Mouse (Mus musculus) right cerebral cortex, postnatal 4 days (tissue): ENCODE data around the gene Srsf10.

Experiments
- DNase-seq: peaks from one replicate; pipeline ENCODE4 v3.0.0-alpha.2; 2022

The Srsf10 gene

DNA sequence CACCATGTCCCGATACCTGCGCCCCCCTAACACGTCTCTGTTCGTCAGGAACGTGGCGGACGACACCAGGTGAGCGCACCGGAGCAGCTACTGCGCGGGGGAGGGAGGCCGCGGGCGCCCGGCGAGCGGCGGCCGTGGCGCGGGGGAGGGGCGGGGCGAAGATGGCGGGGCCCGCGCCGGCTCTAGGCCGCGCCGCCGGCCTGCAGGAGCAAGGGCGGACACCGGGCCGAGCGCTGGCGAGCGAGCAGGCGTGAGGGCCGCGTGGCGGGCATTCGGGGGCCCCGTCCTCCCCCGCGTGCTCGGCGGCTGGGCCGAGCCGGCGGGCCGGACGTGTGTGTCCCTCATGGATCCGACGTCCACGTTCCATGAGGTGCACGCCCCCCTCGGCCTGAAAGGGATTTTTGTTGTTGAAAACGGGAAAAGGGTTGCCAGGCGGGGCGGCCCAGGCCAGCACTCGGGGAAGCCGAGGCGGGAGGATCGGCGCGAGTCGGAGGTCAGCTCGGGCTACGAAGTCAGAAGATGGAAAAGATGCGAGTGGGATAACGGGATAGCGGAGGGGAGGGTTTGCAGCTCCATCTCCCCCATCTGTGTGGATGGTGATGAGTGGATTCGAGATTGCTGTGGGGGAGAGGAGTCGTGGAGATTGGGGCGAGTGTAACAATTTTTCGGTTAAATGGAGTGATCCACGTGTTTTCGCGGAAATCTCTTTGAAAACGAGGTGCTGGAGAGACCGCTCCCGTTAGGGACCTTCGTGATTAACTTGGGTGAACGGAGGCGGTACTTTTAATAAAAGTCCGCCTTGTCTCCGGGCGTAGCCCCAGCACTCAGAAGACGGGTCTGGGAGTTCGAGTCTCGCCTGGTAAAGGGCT is 910 bp downstream of the Srsf10 start:
- peak; percentile 62 for DNase-seq

DNA sequence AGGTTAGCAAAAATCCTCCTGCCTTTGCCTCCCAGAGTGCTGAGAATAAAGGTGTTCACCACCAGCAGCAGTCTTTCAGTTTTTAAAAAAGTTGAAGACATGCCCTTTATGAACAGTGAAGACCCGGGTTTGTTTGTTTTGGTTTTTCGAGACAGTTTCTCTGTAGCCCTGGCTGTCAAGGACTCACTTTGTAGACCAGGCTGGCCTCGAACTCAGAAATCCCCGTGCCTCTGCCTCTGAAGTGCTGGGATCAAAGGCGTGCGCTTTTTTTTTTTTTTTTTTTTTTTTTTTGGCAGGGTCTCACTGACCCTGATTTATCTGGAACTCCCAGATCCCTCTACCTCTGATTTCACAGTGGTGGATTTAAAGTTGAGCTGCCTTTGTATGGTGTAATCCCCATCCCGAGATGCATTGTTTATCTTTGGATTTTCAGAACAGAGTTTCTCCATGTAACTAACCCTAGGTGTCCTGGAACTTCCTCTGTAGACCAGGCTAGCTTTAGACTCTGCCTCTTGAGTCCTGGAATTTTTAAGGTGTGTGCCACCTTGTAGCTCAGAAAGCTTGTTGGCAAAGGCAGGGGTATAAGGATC is 2.1 kb downstream of the Srsf10 start:
- no peak for DNase-seq

DNA sequence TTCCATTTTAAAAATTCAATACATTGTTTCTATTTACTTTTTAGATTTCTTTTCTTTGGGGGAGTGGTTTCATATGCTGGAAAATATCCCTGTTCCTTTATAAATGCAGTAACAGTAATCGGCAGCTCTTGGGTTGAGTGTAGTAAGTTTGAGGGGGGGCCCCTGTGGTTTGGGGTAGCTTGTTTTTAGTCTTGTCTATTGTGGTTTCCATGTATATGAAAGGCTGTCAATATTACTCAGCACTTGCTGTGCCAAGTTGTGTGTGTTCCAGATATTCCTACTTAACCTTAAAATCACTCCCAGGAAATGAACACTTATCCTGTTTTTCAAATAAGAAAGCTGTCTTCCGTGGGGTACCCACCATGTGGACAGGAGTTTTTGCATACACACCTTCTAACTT is 13.4 kb downstream of the Srsf10 start:
- DNase-seq, result no peak

DNA sequence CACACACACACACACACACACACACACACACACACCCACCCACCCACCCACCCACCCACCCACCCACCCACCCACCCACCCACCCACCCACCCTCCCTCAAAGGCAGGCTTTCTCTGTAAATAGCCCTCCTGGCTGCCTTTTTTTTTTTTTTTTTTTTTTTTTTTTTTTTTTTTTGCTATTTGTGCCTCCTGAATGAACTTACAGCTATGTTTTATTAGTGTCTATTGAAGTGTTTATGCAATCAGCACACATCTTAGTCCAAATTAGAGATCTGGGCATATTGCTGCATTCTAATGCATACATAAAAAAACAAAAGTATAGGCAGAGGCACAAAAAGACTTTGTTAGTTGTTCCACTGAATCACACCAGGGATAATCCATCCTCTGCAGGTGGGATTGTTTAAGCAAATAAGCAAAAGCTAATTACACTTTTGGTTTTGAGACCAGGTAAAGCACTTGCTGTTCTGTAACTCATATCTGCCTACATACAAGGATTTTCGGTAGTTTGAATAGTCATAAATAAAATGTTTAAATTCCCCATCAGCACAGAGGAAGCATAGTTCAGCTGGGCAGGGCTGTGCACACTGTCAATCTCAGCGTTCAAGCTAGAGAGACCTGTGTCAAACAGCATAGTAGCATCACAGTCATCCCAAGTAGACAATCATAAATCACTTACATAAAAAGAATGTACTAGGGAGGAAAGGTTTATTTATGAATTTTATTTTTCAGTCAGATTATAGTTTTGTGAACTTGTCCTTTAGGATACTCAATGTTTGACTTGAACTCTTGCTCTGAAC is 14.9 kb downstream of the Srsf10 start:
- no peak for DNase-seq

DNA sequence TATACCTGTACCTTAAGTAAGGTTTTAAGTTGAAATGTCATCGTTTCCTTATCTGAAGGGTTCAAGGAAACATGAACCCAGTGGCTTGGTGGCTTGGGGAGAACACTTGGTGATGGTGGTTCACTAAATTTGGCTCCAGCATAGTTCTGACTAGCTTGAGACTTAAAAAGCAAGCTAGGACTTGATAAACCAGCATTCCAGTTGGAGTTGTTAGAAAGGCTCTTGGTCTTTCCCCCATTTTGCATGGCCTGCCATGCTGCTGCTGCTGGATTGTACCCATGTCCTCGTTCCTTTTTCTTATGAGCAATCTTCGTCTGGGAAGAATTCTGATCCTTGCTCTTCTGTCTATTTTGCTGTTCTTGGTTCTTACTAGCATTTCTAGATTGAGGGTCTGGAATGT is 16.5 kb downstream of the Srsf10 start:
- no peak for DNase-seq

DNA sequence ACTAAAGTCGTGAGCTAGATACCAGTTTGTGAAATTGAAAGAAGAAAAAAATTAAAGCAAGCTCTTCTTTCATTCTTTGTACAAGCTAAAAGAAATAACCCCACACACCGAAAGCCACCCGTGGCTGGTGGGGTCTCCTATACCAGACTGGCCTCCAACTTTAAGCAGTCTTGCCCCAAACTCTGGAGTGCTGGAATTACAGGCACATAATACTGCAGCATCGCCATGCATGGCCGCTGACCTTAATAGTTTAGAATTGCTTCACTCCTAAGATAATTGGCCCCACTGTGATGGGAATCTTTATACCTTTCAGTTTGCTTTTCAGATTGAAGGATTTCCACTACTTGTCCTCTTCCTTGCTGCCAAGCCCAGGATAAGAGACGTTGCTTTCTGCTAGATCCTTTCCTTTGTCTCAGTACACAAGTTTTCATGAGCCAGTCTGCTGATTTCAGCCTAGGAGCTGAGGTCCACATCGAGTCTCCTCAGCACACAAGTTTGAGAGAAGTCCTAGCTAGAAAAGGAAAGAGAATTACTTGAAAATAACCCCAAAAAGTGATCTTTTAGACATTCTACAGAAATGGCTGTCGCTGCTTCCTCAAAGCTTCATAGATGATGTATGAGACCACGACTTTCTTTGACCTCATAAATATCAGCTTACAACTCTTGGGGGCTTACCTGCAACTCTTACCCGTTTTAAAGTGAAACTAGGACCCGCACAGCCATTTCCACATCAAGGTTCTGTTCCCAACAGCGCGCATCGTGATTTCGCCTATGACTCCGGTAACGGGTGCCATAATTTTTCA is 17.2 kb downstream of the Srsf10 start:
- DNase-seq, result no peak

DNA sequence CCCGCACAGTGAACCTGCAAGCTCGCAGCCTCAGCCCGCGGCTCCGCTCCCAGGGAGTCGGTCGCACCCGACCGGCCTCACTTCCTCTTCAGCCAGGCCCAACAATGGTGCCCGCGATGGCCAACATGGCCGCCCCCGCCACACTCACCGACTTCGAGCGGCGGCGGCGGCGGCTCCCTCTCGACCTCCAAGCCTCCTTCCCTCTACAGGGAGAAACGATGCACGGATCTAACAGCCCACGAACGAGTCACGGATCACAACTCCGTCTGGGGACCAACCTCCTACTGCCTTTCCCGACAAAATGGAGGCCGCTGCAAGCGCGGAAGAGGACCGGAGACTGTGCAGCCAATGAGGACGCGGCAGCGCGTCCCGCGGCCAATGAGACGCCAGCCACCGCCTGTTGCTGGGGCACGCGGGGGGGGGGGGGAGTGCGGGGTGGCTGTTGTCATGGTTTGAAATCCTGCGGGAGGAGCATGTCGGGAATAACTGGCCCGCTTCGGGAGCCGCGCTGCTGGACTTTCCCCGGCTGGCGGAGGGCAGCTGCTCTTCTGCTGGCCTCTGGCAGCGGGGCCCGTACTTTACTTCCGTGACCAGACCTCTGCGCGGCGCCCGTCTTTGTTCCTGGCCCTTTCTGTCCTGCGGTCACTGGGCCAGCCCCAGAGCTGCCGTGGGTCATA is 18.1 kb downstream of the Srsf10 start, which contains the start of gene Pnrc2:
Gene Pnrc2 (minus strand): TSS at position 325 of the 677 bp plus-strand sequence.
- peak; percentile 84 for DNase-seq

DNA sequence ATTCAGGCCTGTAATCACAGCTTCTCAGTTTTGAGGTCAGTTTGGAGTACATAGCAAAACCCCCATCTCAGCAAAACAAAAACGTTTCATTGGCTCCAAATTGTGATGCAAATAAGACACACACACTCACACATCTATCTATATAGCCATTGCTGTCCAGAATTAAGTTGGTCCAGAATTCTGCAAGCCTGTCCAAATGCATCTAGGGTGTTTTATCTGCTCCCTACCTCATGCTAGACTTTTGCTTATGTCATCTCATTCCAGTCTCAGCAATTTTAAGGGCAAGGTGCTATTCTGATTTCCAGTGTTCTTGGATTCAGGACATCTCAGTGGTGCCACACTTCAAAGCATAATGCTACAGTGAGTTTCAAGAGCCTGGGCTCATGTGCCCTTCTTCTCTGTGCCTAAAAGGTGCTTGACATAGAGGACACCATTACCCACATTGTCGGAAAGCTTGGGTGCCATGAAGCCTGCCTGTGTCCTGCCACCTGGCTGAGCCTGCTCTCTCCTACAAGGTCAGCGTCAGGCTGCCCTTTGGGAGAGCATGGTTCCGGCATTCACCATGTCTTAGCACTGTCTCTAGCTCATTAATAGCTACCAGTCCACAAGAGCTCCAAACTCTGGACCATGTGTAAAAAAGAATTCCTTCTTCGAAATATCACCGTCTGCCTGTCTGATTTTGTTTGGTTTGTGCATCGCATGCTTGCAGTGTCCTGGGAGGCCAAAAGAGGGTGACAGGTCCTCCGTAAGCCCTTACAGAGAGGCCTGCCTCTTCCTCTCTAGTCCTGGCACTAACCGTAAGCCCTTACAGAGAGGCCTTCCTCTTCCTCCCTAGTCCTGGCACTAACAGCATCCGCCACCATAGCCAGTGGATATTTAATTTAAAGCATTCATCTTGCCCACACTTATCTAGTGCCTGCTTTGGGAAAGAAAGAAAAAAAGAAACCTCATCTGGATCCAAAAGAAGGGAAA is 19.3 kb downstream of the Srsf10 start:
- no peak for DNase-seq

DNA sequence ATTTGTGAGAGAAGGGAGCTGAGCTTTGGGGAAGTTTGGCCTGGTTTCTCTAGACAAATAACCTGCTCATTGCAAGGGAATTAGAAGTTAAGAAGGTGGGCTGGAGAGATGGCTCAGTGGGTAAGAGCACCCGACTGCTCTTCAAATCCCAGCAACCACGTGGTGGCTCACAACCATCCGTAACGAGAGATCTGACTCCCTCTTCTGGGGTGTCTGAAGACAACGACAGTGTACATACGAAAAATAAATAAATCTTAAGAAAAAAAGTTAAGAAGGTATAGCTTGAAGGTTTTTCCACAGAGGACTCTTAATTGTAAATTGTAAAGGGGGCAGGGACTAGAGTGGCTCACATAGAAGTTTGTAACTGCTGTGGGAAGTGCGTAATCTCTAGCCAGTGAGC is 20.0 kb downstream of the Srsf10 start:
- no peak for DNase-seq

DNA sequence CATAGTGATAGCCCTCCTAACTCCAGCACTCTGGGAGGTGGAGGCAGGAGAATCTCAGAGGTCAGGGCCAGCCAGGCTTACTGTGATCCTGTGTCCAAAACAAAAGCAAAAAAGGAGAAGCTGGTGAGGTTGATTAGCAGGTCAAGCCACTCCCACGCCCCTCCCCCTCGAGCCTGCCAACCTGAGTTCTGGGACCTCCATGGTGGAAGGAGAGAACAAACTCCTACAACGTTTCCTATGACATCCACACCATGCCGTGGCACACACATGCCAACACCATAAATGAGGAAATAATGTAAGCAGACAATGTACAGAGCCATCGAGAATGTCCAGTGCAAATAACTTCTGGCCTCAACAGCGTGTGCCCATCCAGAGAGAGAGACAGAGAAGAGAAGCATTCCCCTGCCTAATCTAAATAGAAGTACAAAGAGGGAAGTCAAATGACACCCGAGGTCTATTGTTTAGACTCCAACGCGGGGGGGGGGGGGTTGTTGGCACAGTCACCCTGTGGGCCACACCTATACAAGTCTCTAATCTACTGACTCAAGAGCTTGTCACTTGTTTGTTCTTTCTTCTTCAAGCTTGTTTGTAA is 20.5 kb downstream of the Srsf10 start:
- no peak for DNase-seq

DNA sequence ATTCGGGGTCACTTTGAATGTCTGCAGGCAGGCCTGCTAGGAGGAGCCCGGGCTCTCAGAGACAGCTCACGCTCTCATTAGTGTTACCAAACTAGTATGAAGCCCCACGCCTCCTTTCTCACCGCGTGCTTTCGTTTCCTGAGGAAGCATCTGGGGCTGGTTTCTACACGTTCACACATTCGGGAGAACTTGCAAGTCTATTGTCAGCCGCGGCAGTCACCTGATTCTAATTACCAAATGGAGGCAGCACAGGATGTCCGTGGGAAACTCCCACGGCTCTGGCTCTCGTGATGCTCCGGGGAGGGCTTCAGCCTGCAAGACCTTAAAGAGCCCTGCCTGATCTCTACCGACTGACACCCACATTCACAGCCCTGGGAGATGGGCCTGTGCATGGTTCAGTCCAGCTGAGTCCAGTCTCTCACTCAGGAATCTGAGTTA is 21.1 kb downstream of the Srsf10 start:
- peak; percentile 35 for DNase-seq

DNA sequence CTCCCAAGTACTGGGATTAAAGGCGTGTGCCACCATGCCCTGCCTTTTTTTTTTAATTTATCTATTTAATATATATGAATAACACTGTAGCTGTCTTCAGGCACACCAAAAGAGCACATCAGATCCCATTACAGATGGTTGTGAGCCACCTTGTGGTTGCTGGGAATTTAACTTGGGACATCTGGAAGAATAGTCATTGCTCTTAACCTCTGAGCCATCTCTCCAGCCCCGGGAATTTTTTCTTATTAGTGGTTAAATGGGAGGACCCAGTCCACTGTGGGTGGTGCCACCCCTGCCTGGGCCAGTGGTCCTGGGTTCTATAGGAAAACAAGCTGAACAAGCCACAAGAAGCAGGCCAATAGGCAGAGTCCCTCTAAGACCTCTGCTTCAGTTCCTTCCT is 22.2 kb downstream of the Srsf10 start:
- no peak for DNase-seq

DNA sequence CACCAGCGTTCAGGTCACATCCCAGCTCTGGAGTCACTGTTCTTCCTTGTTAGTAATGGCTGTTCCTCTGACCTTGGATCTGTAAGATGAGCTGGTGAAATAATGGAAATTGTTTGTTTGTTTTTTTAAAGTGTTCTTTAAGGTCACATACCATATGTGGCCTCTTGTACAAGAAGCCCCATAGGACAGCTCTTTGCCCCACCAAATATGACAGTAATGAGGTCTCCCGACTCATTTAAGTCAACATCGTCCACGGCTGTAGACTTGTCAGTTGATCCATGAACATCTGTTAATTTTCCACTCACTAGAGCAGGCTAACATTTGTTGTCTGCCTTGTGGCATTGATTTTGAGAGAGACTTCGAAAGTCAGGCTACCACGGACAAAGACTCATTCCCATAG is 23.5 kb downstream of the Srsf10 start:
- no peak for DNase-seq

DNA sequence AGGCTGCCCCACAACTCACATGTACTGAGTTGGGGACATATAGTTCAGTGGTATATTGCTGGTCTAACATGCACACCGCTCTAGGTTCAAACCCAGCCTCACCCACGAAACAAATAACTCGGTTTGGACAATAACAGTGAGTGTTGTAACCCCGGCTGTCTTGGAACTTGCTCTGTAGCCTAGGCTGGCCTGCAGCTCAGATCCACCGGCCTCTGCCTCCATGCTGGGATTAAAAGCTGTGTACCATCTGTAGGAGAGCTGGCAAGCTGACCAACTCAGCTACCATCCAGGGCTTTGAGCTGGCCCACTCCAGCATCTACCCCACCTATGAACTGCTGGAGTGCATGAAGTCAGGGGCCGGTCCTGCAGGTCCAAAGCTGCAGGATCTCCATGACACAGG is 24.5 kb downstream of the Srsf10 start:
- DNase-seq, result no peak

DNA sequence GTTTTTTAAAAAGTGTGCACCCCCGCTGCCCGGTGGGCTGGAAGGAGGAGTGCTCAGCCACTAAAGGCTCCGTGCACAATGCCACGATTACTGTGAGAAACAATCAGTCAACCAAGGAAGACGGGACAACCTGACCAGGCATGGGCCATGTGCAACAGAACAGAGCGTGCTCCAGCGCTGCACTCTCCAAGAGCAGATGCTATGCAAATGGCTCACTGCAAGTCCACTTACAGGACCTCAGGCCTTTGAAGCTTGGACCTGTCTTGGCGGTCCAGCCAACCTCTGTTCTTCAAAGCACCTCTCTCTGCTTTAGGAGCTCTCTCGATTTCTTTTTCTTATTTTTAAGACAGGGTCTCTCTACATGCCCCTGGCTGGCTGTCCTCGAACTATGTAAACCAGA is 25.0 kb downstream of the Srsf10 start:
- no peak for DNase-seq

DNA sequence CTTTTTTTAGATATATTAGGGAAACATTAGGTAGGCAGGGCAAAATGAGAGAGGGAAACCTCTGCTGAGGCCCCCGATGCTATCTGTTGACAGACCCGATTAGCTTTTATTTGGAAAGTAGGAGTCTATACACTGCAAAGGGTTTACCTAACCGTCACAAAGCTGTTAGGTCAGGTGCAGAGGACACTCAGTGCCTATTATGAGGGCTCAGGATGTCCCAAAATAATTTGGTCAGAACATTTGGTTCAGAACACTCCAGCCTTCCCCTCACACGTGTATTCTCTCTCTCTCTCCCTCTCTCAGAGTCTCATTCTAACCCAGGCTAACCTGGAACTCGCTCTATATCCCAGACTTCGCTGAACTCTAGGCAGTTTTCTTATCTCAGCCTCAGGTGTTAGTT is 26.5 kb downstream of the Srsf10 start:
- DNase-seq, result no peak

DNA sequence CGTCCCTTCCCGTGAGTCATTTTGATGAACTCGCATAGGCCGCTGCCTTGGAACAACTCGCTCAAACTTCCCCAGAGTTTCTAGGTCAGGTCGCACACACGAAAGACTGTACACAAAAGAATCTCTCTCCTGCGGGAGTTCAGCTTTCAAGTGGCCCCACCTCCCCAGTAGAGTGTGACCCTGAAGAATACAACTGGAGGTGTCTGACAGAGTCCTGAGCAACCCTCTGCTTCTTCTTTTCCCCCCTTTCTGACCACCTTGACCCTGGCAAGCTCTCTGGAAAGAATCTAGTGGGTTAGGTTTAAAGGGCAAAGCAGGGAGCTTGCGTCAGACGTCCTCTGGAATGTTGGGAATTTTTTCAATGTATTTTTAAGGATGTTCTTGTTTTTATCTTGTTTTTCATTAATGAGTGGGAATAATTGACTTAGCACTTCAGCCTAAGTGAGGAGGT is 27.9 kb downstream of the Srsf10 start:
- DNase-seq, result no peak

DNA sequence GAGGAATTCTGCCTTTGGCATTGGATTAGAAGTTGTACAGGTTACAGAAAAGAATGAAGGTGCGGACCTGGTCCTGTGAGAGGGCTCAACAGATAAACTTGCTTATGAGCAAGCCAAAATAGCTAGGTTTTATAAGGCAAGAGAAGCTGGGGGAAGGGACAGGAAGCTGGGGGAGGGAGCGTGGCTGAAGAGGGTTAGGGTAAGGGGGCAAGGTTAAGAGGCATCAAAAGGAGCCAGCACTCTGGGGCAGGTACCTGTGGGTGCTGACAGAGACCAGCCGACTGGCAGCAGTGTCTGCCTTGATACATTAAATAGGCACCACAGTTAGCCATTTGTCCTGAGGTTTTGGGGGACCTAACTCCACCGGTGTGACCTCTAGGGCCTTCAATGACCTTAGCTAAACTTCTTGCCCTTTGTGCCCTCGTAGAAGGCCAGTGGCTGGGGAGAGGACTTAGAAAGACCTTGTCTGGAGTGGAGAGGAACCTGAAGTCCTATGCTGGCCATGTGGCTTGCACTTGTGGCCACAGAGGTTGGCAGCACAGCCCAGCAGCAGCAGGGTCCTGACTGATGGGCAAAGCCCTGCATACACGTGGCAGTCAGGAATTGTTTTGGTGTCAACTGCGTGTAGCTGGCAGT is 28.5 kb downstream of the Srsf10 start:
- DNase-seq, result no peak

DNA sequence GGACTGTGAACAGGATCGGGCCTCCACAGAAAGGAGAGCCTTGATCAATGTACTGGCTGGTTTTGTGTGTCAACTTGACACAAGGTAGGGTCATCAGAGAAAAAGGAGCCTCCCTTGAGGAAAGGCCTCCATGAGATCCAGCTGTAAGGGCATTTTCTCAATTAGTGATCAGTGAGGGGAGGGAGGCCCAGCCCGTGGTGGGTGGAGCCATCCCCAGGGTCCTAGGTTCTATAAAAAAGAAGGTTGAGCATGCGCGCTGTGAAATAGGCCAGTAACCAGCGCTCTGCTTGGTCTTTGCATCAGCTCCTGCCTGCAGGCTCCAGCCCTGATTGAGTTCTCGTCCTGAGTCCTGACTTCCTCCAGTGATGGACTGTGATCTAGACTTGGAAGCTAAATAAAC is 29.0 kb downstream of the Srsf10 start:
- no peak for DNase-seq

DNA sequence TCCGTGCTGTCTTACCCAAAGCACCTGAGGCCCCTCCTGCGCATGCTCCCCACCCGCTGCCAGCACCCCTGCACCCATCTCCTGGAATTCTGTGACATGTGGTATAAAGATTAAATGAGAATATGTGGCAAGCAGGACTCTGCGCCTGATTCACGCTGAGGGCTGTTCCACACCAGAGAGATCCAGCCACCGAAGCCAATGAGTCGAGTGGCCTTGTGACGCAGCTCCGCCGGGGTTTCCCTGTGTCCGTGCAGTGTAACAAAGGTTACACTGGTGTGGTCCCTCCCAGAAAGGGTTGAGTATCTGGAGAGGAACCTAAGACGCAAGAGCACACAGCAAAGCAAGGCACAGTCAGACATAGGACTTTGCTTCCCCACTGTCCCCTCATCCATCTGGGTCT is 30.1 kb downstream of the Srsf10 start:
- DNase-seq, result no peak
